Mouse (Mus musculus): ENCODE results near the gene Vmn1r83.

Gene Vmn1r83

DNA sequence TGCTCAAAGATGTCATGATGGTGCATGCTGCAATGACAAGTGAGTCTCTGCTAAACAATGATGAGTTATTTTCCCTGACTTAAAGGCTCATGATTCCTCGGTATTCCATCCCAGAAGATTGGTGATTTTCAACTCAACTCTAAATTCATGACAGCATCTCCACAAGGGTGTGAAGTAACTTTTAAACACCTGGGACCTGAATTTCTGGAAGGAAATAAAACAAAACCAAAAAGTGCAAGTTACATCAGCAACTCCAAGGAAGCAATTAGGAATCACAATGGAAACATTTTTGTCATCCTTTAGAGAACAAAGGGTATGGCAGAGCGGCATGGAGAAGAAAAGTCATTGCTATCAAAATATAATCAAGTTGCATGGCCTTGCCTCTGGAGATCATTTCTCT lies at the start of gene Vmn1r83:
Gene Vmn1r83 (minus strand): TSS at position 101 of the 400 bp plus-strand sequence.
- no peak for DNase-seq

GRCm38 (mm10) chr7:12369173-12369572 lies 39.9 kb upstream of the Vmn1r83 start, which contains the start of gene Vmn1r84:
Vmn1r84 (minus strand) TSS chr7:12369273.
- DNase-seq, result no peak

DNA sequence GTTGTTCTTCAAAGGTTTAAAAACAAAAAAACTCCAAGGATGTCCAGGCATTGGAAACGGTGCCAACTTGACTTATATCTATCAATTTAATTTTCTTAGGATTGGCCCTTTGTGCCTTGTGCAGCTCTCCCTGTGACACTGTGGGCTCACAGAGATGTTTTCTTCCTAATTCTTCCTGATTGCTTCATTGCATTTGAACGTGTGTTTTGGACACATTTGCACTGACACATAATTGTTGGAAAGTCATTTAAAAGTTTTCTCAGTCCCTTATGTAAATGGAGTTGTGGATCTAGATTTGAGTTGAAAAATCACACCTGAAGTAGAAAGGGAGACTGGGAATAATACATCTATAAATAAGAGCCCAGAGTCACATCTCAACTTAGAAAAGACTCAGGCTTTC lies 29.2 kb downstream of the Vmn1r83 start, which contains the start of gene Vmn1r82:
Gene Vmn1r82 (plus strand): TSS at position 301 of the 400 bp plus-strand sequence.
- no peak for DNase-seq

All from kidney, adult 18-20 months (tissue).